ENCODE assay signal across 8 mouse cellular contexts in genomic region chrX:12132541-12133177, GRCm38 (mm10). TPM values are rescaled to one million over a fixed set of nuclear protein-coding genes. Genes with fewer than 3 reads are reported as not detected.
DNase-seq lines count a peak whose midpoint lies in the region; ATAC-seq and TF ChIP-seq lines count a peak whose summit lies in the region.

No protein-coding gene starts in this region.

- H3K9me3 ChIP-seq in forebrain, embryonic 10.5 days: no peaks in the 10 kb centered on the region
- H3K9me3 ChIP-seq in forebrain, postnatal 0 days (ENCODE audit: low read length): no peaks in the 10 kb centered on the region
- H3K9me3 ChIP-seq in lung, embryonic 15.5 days: no peaks in the 10 kb centered on the region
- H3K9me3 ChIP-seq in hindbrain, embryonic 14.5 days (ENCODE audit: control insufficient read depth, low read length): no peaks in the 10 kb centered on the region

- ATAC-seq in forebrain, postnatal 0 days: no peak
- ATAC-seq in lung, embryonic 15.5 days (ENCODE audit: borderline replicate concordance, extremely low read depth, low FRiP score, low TSS enrichment): no peak
- ATAC-seq in hindbrain, embryonic 14.5 days (ENCODE audit: low FRiP score): no peak

- WGBS in forebrain, embryonic 10.5 days: 35% methylated on average over 8 of the region's 8 CpGs
- WGBS in forebrain, postnatal 0 days: 37% methylated on average over 8 of the region's 8 CpGs
- 21% methylated on average over 8 of the region's 8 CpGs for WGBS in lung, embryonic 15.5 days
- 40% methylated on average over 8 of the region's 8 CpGs for WGBS in hindbrain, embryonic 14.5 days

- H3K9ac ChIP-seq in forebrain, postnatal 0 days: no peak overlapping the region
- H3K9ac ChIP-seq in lung, embryonic 15.5 days: no peak overlapping the region
- no peak overlapping the region for H3K9ac ChIP-seq in hindbrain, embryonic 14.5 days

- no peak overlapping the region for H3ac ChIP-seq in myocyte (ENCODE audit: control insufficient read depth, insufficient read length)

- TF ChIP-seq CTCF in forebrain, postnatal 0 days (IDR thresholded peaks at IDR 0.05; ENCODE audit: low read depth): no peak

- peaks cover 100% of the 10 kb centered on the region for H3K27me3 ChIP-seq in forebrain, embryonic 10.5 days (ENCODE audit: poor library complexity, severe bottlenecking)
- H3K27me3 ChIP-seq in forebrain, postnatal 0 days (ENCODE audit: insufficient read depth, low read length): peaks cover 3% of the 10 kb centered on the region; the same call in 1 of the 2 replicates
- peaks cover 85% of the 10 kb centered on the region for H3K27me3 ChIP-seq in lung, embryonic 15.5 days
- peaks cover 86% of the 10 kb centered on the region for H3K27me3 ChIP-seq in hindbrain, embryonic 14.5 days (ENCODE audit: control insufficient read depth, insufficient read depth, low read length)
- no peaks in the 10 kb centered on the region for H3K27me3 ChIP-seq in myocyte (ENCODE audit: control insufficient read depth, insufficient read depth, insufficient read length)

- no peak overlapping the region for H3K4me2 ChIP-seq in forebrain, postnatal 0 days (ENCODE audit: low read depth)
- peak overlapping the region; percentile 86 for H3K4me2 ChIP-seq in lung, embryonic 15.5 days
- peak overlapping the region; percentile 60 for H3K4me2 ChIP-seq in hindbrain, embryonic 14.5 days (replicated peaks)
- H3K4me2 ChIP-seq in myocyte (ENCODE audit: low read depth): peak overlapping the region; percentile 84

- no peaks in the 10 kb centered on the region for H3K36me3 ChIP-seq in forebrain, embryonic 10.5 days (replicated peaks)
- H3K36me3 ChIP-seq in forebrain, postnatal 0 days (ENCODE audit: insufficient read depth): no peaks in the 10 kb centered on the region
- H3K36me3 ChIP-seq in lung, embryonic 15.5 days: no peaks in the 10 kb centered on the region
- H3K36me3 ChIP-seq in hindbrain, embryonic 14.5 days (replicated peaks; ENCODE audit: control insufficient read depth, insufficient read depth): no peaks in the 10 kb centered on the region
- H3K36me3 ChIP-seq in myocyte (ENCODE audit: control insufficient read depth, insufficient read depth): no peaks in the 10 kb centered on the region

- H3K79me2 ChIP-seq in myocyte (ENCODE audit: control insufficient read depth, insufficient read depth): no peaks in the 10 kb centered on the region

- peak overlapping the region; percentile 51; the same call in 1 of the 2 replicates for H3K4me3 ChIP-seq in forebrain, embryonic 10.5 days
- no peak overlapping the region for H3K4me3 ChIP-seq in forebrain, postnatal 0 days (ENCODE audit: low read depth, low read length)
- no peak overlapping the region; the same call in 1 of the 2 replicates for H3K4me3 ChIP-seq in lung, embryonic 15.5 days
- no peak overlapping the region for H3K4me3 ChIP-seq in hindbrain, embryonic 14.5 days (replicated peaks; ENCODE audit: low read length)
- peak overlapping the region; percentile 28 for H3K4me3 ChIP-seq in myocyte

- peaks cover 86% of the 10 kb centered on the region for H3K4me1 ChIP-seq in forebrain, embryonic 10.5 days
- no peaks in the 10 kb centered on the region for H3K4me1 ChIP-seq in forebrain, postnatal 0 days (ENCODE audit: insufficient read depth)
- peaks cover 52% of the 10 kb centered on the region for H3K4me1 ChIP-seq in lung, embryonic 15.5 days
- peaks cover 30% of the 10 kb centered on the region for H3K4me1 ChIP-seq in hindbrain, embryonic 14.5 days (replicated peaks; ENCODE audit: control insufficient read depth, insufficient read depth, low read length)

- no peak for TF ChIP-seq POLR2A in myocyte (IDR thresholded peaks at IDR 0.05; ENCODE audit: insufficient read length, low read depth)

- peak overlapping the region; percentile 89 for H3K27ac ChIP-seq in forebrain, embryonic 10.5 days
- no peak overlapping the region for H3K27ac ChIP-seq in forebrain, postnatal 0 days (ENCODE audit: low read depth, low read length)
- peak overlapping the region; percentile 86 for H3K27ac ChIP-seq in lung, embryonic 15.5 days
- no peak overlapping the region for H3K27ac ChIP-seq in hindbrain, embryonic 14.5 days

- no peak for DNase-seq in forebrain, embryonic 10.5 days (ENCODE audit: extremely low spot score, low spot score)
- no peak for DNase-seq in forebrain, postnatal 0 days
- no peak for DNase-seq in lung, postnatal 25 days (ENCODE audit: low spot score)
- no peak for DNase-seq in hindbrain, embryonic 14.5 days (ENCODE audit: low spot score)
- DNase-seq in layer of hippocampus, adult 8-10 months (ENCODE audit: low spot score in 2 of 2): no peak
- no peak for DNase-seq in layer of hippocampus, adult 18-20 months (ENCODE audit: low spot score in 2 of 2)

TF ChIP-seq in myocyte, 11 proteins besides CTCF, POLR2A, EP300 and RAD21:
- TF ChIP-seq MYOD1 (IDR thresholded peaks at IDR 0.05; ENCODE audit: control insufficient read depth in 1 of 3, insufficient read length in 2 of 3, low read depth in 2 of 3) (no peak), CEBPB (IDR thresholded peaks at IDR 0.05; ENCODE audit: insufficient read depth, poor library complexity, severe bottlenecking) (no peak), USF1 (IDR thresholded peaks at IDR 0.05; ENCODE audit: low read depth) (no peak), SRF (IDR thresholded peaks at IDR 0.05; ENCODE audit: control insufficient read depth, insufficient read length, low read depth) (no peak), POLR2AphosphoS2 (IDR thresholded peaks at IDR 0.05; ENCODE audit: insufficient read length, low read depth) (no peak), MYOG (IDR thresholded peaks at IDR 0.05; ENCODE audit: control insufficient read depth in 1 of 3, insufficient read depth in 1 of 3, insufficient read length in 2 of 3, low read depth in 2 of 3) (no peak), TCF3 (IDR thresholded peaks at IDR 0.05; ENCODE audit: insufficient read length, low read depth) (no peak), MAX (IDR thresholded peaks at IDR 0.05; ENCODE audit: low read depth) (no peak), REST (IDR thresholded peaks at IDR 0.05; ENCODE audit: insufficient read depth, insufficient read length) (no peak), TCF12 (IDR thresholded peaks at IDR 0.05; ENCODE audit: insufficient read depth, poor library complexity, severe bottlenecking) (no peak), E2F4 (IDR thresholded peaks at IDR 0.05; ENCODE audit: insufficient read depth) (no peak)

RNA-seq across cellular contexts. Expression of gene Bcor, which starts 27.5 kb away (rescaled TPM):
- 18.0 and 18.9 TPM in 2 replicates for polyA plus RNA-seq in forebrain, embryonic 10.5 days (2016; fragmentation: Nextera tagmentation; extraction: Ambion mirVana)
- total RNA-seq in forebrain, postnatal 0 days (2014; rRNA removed): 32.1 and 33.5 TPM in 2 replicates
- polyA plus RNA-seq in forebrain, postnatal 0 days (2015; fragmentation: Nextera tagmentation; extraction: Ambion mirVana): 10.3 and 10.5 TPM in 2 replicates
- 20.1 and 20.8 TPM in 2 replicates for polyA plus RNA-seq in lung, embryonic 15.5 days (2015; fragmentation: Nextera tagmentation; extraction: Ambion mirVana)
- polyA plus RNA-seq in hindbrain, embryonic 14.5 days (2014; fragmentation: Nextera tagmentation; extraction: Ambion mirVana): 16.1 and 17.5 TPM in 2 replicates
- 12.1 TPM for polyA plus RNA-seq in myocyte (2012; fragmentation: generic; extraction: Trizol)
- total RNA-seq in layer of hippocampus, adult 8-10 months (2022): 10 to 100 TPM; 17.6 to 21.4 (median 20.3) TPM
- total RNA-seq in layer of hippocampus, adult 18-20 months (2021): 10 to 100 TPM; 20.8 to 20.9 TPM

Comparison
In these comparisons a context has a peak if more than half of its experiments do, and no peak if none do; other contexts are left out.
1. H3K27ac ChIP-seq: peak in forebrain, embryonic 10.5 days (single experiment) and lung, embryonic 15.5 days (single experiment); none in forebrain, postnatal 0 days (single experiment) and hindbrain, embryonic 14.5 days (single experiment).
2. H3K4me3 ChIP-seq: peak in forebrain, embryonic 10.5 days (single experiment) and myocyte (single experiment); none in forebrain, postnatal 0 days (single experiment), lung, embryonic 15.5 days (single experiment) and hindbrain, embryonic 14.5 days (single experiment).